Mouse (Mus musculus) urinary bladder, postnatal 36 days (tissue): ENCODE results near the gene Scamp3.

ENCODE experiments used
- DNase-seq, 2 experiments: peaks; one replicate each; pipeline ENCODE4 v3.0.0; 2022; ENCODE audit warnings: low spot score in 2 of 2, mixed read lengths in 1 of 2

The Scamp3 gene

GRCm38 (mm10) chr3:89163643-89164245, 13.5 kb upstream of the Scamp3 start:
- DNase-seq = no peak

GRCm38 (mm10) chr3:89164506-89165267, 12.6 kb upstream of the Scamp3 start, which contains the start of gene Clk2:
Clk2 (plus strand) TSS chr3:89164795.
- DNase-seq = peak; percentile 88 to 95

- no peak for DNase-seq
These were observed 11.9 kb upstream of the Scamp3 start for GRCm38 (mm10) chr3:89165268-89165870.

GRCm38 (mm10) chr3:89166945-89167344, 10.3 kb upstream of the Scamp3 start:
- no peak for DNase-seq

GRCm38 (mm10) chr3:89174844-89175243, 2.4 kb upstream of the Scamp3 start:
- DNase-seq = no peak

GRCm38 (mm10) chr3:89175544-89175943, 1.7 kb upstream of the Scamp3 start:
- DNase-seq = no peak

- no peak for DNase-seq
These were observed 852 bp upstream of the Scamp3 start for GRCm38 (mm10) chr3:89176421-89176820.

- DNase-seq = no peak
These were observed 773 bp downstream of the Scamp3 start for GRCm38 (mm10) chr3:89178107-89178385.

GRCm38 (mm10) chr3:89179056-89179455, 1.8 kb downstream of the Scamp3 start:
- no peak for DNase-seq

- DNase-seq = no peak
These were observed 4.7 kb downstream of the Scamp3 start for GRCm38 (mm10) chr3:89181749-89182500.

- no peak for DNase-seq
These were observed 5.3 kb downstream of the Scamp3 start for GRCm38 (mm10) chr3:89182531-89183057.

GRCm38 (mm10) chr3:89183058-89183958, 6.0 kb downstream of the Scamp3 start, which contains the start of gene Fam189b:
Fam189b (plus strand) TSS chr3:89183143.
- peak; percentile 77 to 86 for DNase-seq

- DNase-seq = no peak
These were observed 6.7 kb downstream of the Scamp3 start for GRCm38 (mm10) chr3:89183959-89184315.

- no peak for DNase-seq
These were observed 9.9 kb downstream of the Scamp3 start for GRCm38 (mm10) chr3:89187197-89187596.

- DNase-seq = no peak
These were observed 10.6 kb downstream of the Scamp3 start for GRCm38 (mm10) chr3:89187690-89188477.

- DNase-seq = no peak
These were observed 11.2 kb downstream of the Scamp3 start for GRCm38 (mm10) chr3:89188478-89188875.

- DNase-seq = no peak
These were observed 13.2 kb downstream of the Scamp3 start for GRCm38 (mm10) chr3:89190436-89190835.

GRCm38 (mm10) chr3:89193351-89193750, 16.1 kb downstream of the Scamp3 start:
- no peak for DNase-seq

- no peak for DNase-seq
These were observed 16.6 kb downstream of the Scamp3 start for GRCm38 (mm10) chr3:89193853-89194252.
